ENCODE assay signal across 9 mouse cellular contexts in the genomic region with DNA sequence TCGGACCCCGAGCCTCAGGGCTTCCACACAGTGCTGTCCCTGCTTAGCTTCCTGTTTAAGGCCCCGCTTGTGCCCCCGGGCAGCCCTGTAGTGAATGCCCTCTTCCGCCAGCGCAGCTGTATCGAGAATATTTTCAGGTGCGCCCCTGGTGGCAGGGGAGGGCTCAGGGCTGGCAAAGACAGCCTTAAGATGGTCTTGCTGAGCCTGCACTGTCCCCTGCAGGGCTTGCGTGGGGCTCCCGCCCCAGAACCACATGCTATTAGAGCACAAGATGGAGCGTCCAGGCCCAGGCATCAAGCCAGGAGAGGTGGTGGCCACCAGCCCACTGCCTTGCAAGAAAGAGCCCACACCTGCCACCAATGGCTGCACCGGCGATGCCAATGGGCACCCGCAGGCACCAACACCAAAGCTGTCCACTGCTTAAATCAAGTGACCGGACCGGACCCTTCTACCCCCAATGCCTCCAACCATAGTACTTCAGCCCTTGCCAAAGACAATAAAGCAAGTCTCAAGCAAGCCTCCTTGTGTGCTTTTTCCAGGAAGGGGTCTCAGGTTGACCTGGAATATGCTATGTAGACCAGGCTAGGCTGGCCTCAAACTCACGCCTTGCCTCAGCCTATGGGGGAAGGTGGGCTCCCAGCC. TPM values are rescaled to one million over a fixed set of nuclear protein-coding genes. Genes with fewer than 3 reads are reported as not detected.
DNase-seq lines count a peak whose midpoint lies in the region; ATAC-seq and TF ChIP-seq lines count a peak whose summit lies in the region.
"Had no signal": no experiment of that assay in that cellular context is flagged by ENCODE, and none has a peak within 500 bp of the region (broad histone marks: within the 10 kb centered on the region; RNA-seq: fewer than 3 reads in every experiment).

No protein-coding gene starts in this region.

- no peak overlapping the region for H3K4me3 ChIP-seq in lung, postnatal 0 days (ENCODE audit: low read depth, low read length)
- H3K4me3 ChIP-seq in hindbrain, embryonic 12.5 days = no peak overlapping the region
- H3K4me3 ChIP-seq in midbrain, embryonic 16.5 days (ENCODE audit: low read depth, low read length) = no peak overlapping the region

- TF ChIP-seq EP300 in lung, postnatal 0 days (IDR thresholded peaks at IDR 0.05) = no peak

- peak; percentile 34 for TF ChIP-seq CTCF in lung, postnatal 0 days (IDR thresholded peaks at IDR 0.05)

- H3K27ac ChIP-seq in lung, postnatal 0 days (ENCODE audit: low read length) = no peak overlapping the region
- H3K27ac ChIP-seq in hindbrain, embryonic 12.5 days = no peak overlapping the region
- H3K27ac ChIP-seq in midbrain, embryonic 16.5 days (ENCODE audit: low read length) = no peak overlapping the region

- DNase-seq in lung, postnatal 0 days (ENCODE audit: low spot score) = peak; percentile 5
- no peak for DNase-seq in lung, postnatal 14 days
- peak; percentile 83 to 87 for DNase-seq in cerebellum, postnatal 14 days
- DNase-seq in layer of hippocampus, postnatal 25 days (ENCODE audit: extremely low spot score in 1 of 2, low spot score in 1 of 2) = no peak
- no peak for DNase-seq in urinary bladder, postnatal 25 days (ENCODE audit: low spot score)
- no peak for DNase-seq in gastrocnemius, postnatal 4 days (ENCODE audit: low spot score in 2 of 2)

- no peak overlapping the region for H3K9ac ChIP-seq in lung, postnatal 0 days (replicated peaks; ENCODE audit: low read depth)
- H3K9ac ChIP-seq in hindbrain, embryonic 12.5 days = peak overlapping the region; percentile 76; the same call in 1 of the 2 replicates
- H3K9ac ChIP-seq in midbrain, embryonic 16.5 days (ENCODE audit: low read depth, low read length) = peak overlapping the region; percentile 69; the same call in 1 of the 2 replicates

- H3K9me3 ChIP-seq in lung, postnatal 0 days (ENCODE audit: low read length) = no peaks in the 10 kb centered on the region
- H3K9me3 ChIP-seq in hindbrain, embryonic 12.5 days (replicated peaks) = no peaks in the 10 kb centered on the region
- H3K9me3 ChIP-seq in midbrain, embryonic 16.5 days (replicated peaks; ENCODE audit: control insufficient read depth, low read length, poor library complexity, severe bottlenecking) = no peaks in the 10 kb centered on the region

- 0 out of 2 replicates have a peak, but pooled peaks cover 3% of the 10 kb centered on the region for H3K36me3 ChIP-seq in lung, postnatal 0 days (ENCODE audit: insufficient read depth, low read length)
- peaks cover 26% of the 10 kb centered on the region for H3K36me3 ChIP-seq in hindbrain, embryonic 12.5 days
- H3K36me3 ChIP-seq in midbrain, embryonic 16.5 days (ENCODE audit: control insufficient read depth, insufficient read depth, low read length) = peaks cover 7% of the 10 kb centered on the region; the same call in 1 of the 2 replicates

- WGBS in lung, postnatal 0 days = 90% methylated on average over 17 of the region's 17 CpGs
- 84% methylated on average over 17 of the region's 17 CpGs for WGBS in hindbrain, embryonic 12.5 days
- 88% methylated on average over 17 of the region's 17 CpGs for WGBS in midbrain, embryonic 16.5 days

- H3K4me2 ChIP-seq in lung, postnatal 0 days (replicated peaks; ENCODE audit: low read depth, low read length) = no peak overlapping the region
- H3K4me2 ChIP-seq in hindbrain, embryonic 12.5 days (replicated peaks) = peak overlapping the region; percentile 80; the same call in 1 of the 2 replicates
- H3K4me2 ChIP-seq in midbrain, embryonic 16.5 days (ENCODE audit: low read length) = no peak overlapping the region

- no peak for ATAC-seq in lung, postnatal 0 days
- no peak for ATAC-seq in hindbrain, embryonic 12.5 days (ENCODE audit: low FRiP score)
- ATAC-seq in midbrain, embryonic 16.5 days = no peak

- H3K27me3 ChIP-seq in lung, postnatal 0 days (replicated peaks; ENCODE audit: insufficient read depth, low read length) = no peaks in the 10 kb centered on the region
- H3K27me3 ChIP-seq in hindbrain, embryonic 12.5 days = peaks cover 27% of the 10 kb centered on the region
- no peaks in the 10 kb centered on the region; the same call in 1 of the 2 replicates for H3K27me3 ChIP-seq in midbrain, embryonic 16.5 days (ENCODE audit: control insufficient read depth, insufficient read depth, low read depth, low read length)

- peaks cover 24% of the 10 kb centered on the region for H3K4me1 ChIP-seq in lung, postnatal 0 days (ENCODE audit: insufficient read depth, low read depth, low read length)
- peaks cover 81% of the 10 kb centered on the region for H3K4me1 ChIP-seq in hindbrain, embryonic 12.5 days
- H3K4me1 ChIP-seq in midbrain, embryonic 16.5 days (ENCODE audit: control insufficient read depth, insufficient read depth, low read length) = peaks cover 45% of the 10 kb centered on the region

RNA-seq across cellular contexts. Expression of a gene that starts 2.7 kb away (rescaled TPM):
- polyA plus RNA-seq in lung, postnatal 0 days (2015; fragmentation: Nextera tagmentation; extraction: Ambion mirVana) = 49.1 and 57.8 TPM in 2 replicates
- 128 and 138 TPM in 2 replicates for polyA plus RNA-seq in hindbrain, embryonic 12.5 days (2016; fragmentation: Nextera tagmentation; extraction: Ambion mirVana)
- polyA plus RNA-seq in midbrain, embryonic 16.5 days (2015; fragmentation: Nextera tagmentation; extraction: Ambion mirVana) = 155 and 171 TPM in 2 replicates
- 10 to 100 TPM; 41.5 to 47.0 TPM for total RNA-seq in layer of hippocampus, postnatal 25 days (2021)
- 10 to 100 TPM; 22.8 to 31.3 TPM for total RNA-seq in gastrocnemius, postnatal 4 days (2021)

RNA-seq across cellular contexts. Expression of a gene that starts 11.8 kb away (rescaled TPM):
- 117 and 125 TPM in 2 replicates for polyA plus RNA-seq in lung, postnatal 0 days (2015; fragmentation: Nextera tagmentation; extraction: Ambion mirVana)
- 141 and 143 TPM in 2 replicates for polyA plus RNA-seq in hindbrain, embryonic 12.5 days (2016; fragmentation: Nextera tagmentation; extraction: Ambion mirVana)
- polyA plus RNA-seq in midbrain, embryonic 16.5 days (2015; fragmentation: Nextera tagmentation; extraction: Ambion mirVana) = 151 and 173 TPM in 2 replicates
- 100 to 1,000 TPM; 285 to 304 TPM for total RNA-seq in layer of hippocampus, postnatal 25 days (2021)
- total RNA-seq in gastrocnemius, postnatal 4 days (2021) = 10 to 100 TPM; 49.6 to 60.7 TPM

RNA-seq across cellular contexts. Expression of a gene that starts 19.1 kb away (rescaled TPM):
- 4.2 TPM in 2 replicates for polyA plus RNA-seq in lung, postnatal 0 days (2015; fragmentation: Nextera tagmentation; extraction: Ambion mirVana)
- 0.79 and 1.1 TPM in 2 replicates for polyA plus RNA-seq in hindbrain, embryonic 12.5 days (2016; fragmentation: Nextera tagmentation; extraction: Ambion mirVana)
- 0.64 and 0.97 TPM in 2 replicates for polyA plus RNA-seq in midbrain, embryonic 16.5 days (2015; fragmentation: Nextera tagmentation; extraction: Ambion mirVana)
- total RNA-seq in layer of hippocampus, postnatal 25 days (2021) = 1 to 10 TPM in 1 of 2 experiments, under 1 TPM in 1; 0.63 to 1.0 TPM
- total RNA-seq in gastrocnemius, postnatal 4 days (2021) = 1 to 10 TPM; 2.5 to 3.2 TPM

RNA-seq across cellular contexts. Expression of a gene that starts 35.4 kb away (rescaled TPM):
- polyA plus RNA-seq in lung, postnatal 0 days (2015; fragmentation: Nextera tagmentation; extraction: Ambion mirVana) = 1.3 and 2.3 TPM in 2 replicates
- polyA plus RNA-seq in hindbrain, embryonic 12.5 days (2016; fragmentation: Nextera tagmentation; extraction: Ambion mirVana) = 0.15 and 0.17 TPM in 2 replicates
- 0.35 and 0.39 TPM in 2 replicates for polyA plus RNA-seq in midbrain, embryonic 16.5 days (2015; fragmentation: Nextera tagmentation; extraction: Ambion mirVana)
- under 1 TPM in 1 of 2 experiments, not detected in 1; 0.26 TPM for total RNA-seq in layer of hippocampus, postnatal 25 days (2021)
- under 1 TPM; 0.32 to 0.39 TPM for total RNA-seq in gastrocnemius, postnatal 4 days (2021)
- total RNA-seq: left cerebral cortex, postnatal 14 days had no signal

RNA-seq across cellular contexts. Expression of a gene that starts 57.6 kb away (rescaled TPM):
- 11.8 and 13.0 TPM in 2 replicates for polyA plus RNA-seq in lung, postnatal 0 days (2015; fragmentation: Nextera tagmentation; extraction: Ambion mirVana)
- polyA plus RNA-seq in hindbrain, embryonic 12.5 days (2016; fragmentation: Nextera tagmentation; extraction: Ambion mirVana) = 19.0 and 19.4 TPM in 2 replicates
- polyA plus RNA-seq in midbrain, embryonic 16.5 days (2015; fragmentation: Nextera tagmentation; extraction: Ambion mirVana) = 16.7 and 19.2 TPM in 2 replicates
- 10 to 100 TPM; 20.3 to 23.5 TPM for total RNA-seq in layer of hippocampus, postnatal 25 days (2021)
- 10 to 100 TPM; 16.1 to 18.2 TPM for total RNA-seq in gastrocnemius, postnatal 4 days (2021)

Comparison
In these comparisons a context has a peak if more than half of its experiments do, and no peak if none do; other contexts are left out.
1. DNase-seq: peak in lung, postnatal 0 days (single experiment) and cerebellum, postnatal 14 days (2 of 2); none in lung, postnatal 14 days (single experiment), layer of hippocampus, postnatal 25 days (0 of 2), urinary bladder, postnatal 25 days (single experiment) and gastrocnemius, postnatal 4 days (0 of 2).